ENCODE assay signal across 20 mouse cellular contexts in genomic region chr13:109533838-109534523, GRCm38 (mm10).
DNase-seq lines count a peak whose midpoint lies in the region; ATAC-seq and TF ChIP-seq lines count a peak whose summit lies in the region.
"Had no signal": no experiment of that assay in that cellular context is flagged by ENCODE, and none has a peak within 500 bp of the region (broad histone marks: within the 10 kb centered on the region; RNA-seq: fewer than 3 reads in every experiment).

No protein-coding gene starts in this region.

- no peaks in the 10 kb centered on the region for H3K9me3 ChIP-seq in forebrain, embryonic 14.5 days (replicated peaks; ENCODE audit: control insufficient read depth, low read length)
- no peaks in the 10 kb centered on the region for H3K9me3 ChIP-seq in forebrain, embryonic 10.5 days
- H3K9me3 ChIP-seq in hindbrain, embryonic 15.5 days, result no peaks in the 10 kb centered on the region
- no peaks in the 10 kb centered on the region for H3K9me3 ChIP-seq in midbrain, embryonic 16.5 days (replicated peaks; ENCODE audit: control insufficient read depth, low read length, poor library complexity, severe bottlenecking)
- H3K9me3 ChIP-seq in liver, postnatal 0 days (ENCODE audit: low read length), result no peaks in the 10 kb centered on the region
- H3K9me3 ChIP-seq: heart, embryonic 13.5 days; intestine, embryonic 15.5 days; kidney, embryonic 15.5 days; limb, embryonic 12.5 days; liver, embryonic 12.5 days had no signal

- no peak for TF ChIP-seq CTCF in brain, embryonic 14.5 days (IDR thresholded peaks at IDR 0.05; ENCODE audit: borderline replicate concordance, extremely low read depth, insufficient read depth, insufficient read length)
- no peak for TF ChIP-seq CTCF in liver, postnatal 0 days (IDR thresholded peaks at IDR 0.05; ENCODE audit: low read depth)

- H3K36me3 ChIP-seq in forebrain, embryonic 14.5 days (ENCODE audit: control insufficient read depth, insufficient read depth, low read length), result no peaks in the 10 kb centered on the region
- no peaks in the 10 kb centered on the region for H3K36me3 ChIP-seq in forebrain, embryonic 10.5 days (replicated peaks)
- no peaks in the 10 kb centered on the region for H3K36me3 ChIP-seq in hindbrain, embryonic 15.5 days
- no peaks in the 10 kb centered on the region for H3K36me3 ChIP-seq in midbrain, embryonic 16.5 days (ENCODE audit: control insufficient read depth, insufficient read depth, low read length)
- no peaks in the 10 kb centered on the region for H3K36me3 ChIP-seq in liver, postnatal 0 days (replicated peaks; ENCODE audit: insufficient read depth, low read length)
- H3K36me3 ChIP-seq: heart, embryonic 13.5 days; intestine, embryonic 15.5 days; kidney, embryonic 15.5 days; limb, embryonic 12.5 days; liver, embryonic 12.5 days had no signal

- 42% methylated on average over 3 of the region's 3 CpGs for WGBS in forebrain, embryonic 14.5 days
- WGBS in forebrain, embryonic 10.5 days, result 74% methylated on average over 3 of the region's 3 CpGs
- whole genome bisulfite sequencing in hindbrain, embryonic 15.5 days, result 33% methylated on average over 3 of the region's 3 CpGs
- WGBS in midbrain, embryonic 16.5 days, result 8% methylated on average over 3 of the region's 3 CpGs
- 75% methylated on average over 3 of the region's 3 CpGs for WGBS in liver, postnatal 0 days (ENCODE audit: insufficient replicate concordance)

- no peaks in the 10 kb centered on the region for H3K27me3 ChIP-seq in forebrain, embryonic 14.5 days (replicated peaks; ENCODE audit: control insufficient read depth, insufficient read depth, low read length)
- H3K27me3 ChIP-seq in forebrain, embryonic 10.5 days (ENCODE audit: poor library complexity, severe bottlenecking), result no peaks in the 10 kb centered on the region
- H3K27me3 ChIP-seq in hindbrain, embryonic 15.5 days, result no peaks in the 10 kb centered on the region
- no peaks in the 10 kb centered on the region for H3K27me3 ChIP-seq in midbrain, embryonic 16.5 days (ENCODE audit: control insufficient read depth, insufficient read depth, low read depth, low read length)
- no peaks in the 10 kb centered on the region for H3K27me3 ChIP-seq in liver, postnatal 0 days (ENCODE audit: insufficient read depth, low read length)
- H3K27me3 ChIP-seq: heart, embryonic 13.5 days; intestine, embryonic 15.5 days; kidney, embryonic 15.5 days; limb, embryonic 12.5 days; liver, embryonic 12.5 days had no signal

- no peak for TF ChIP-seq POLR2A in brain, embryonic 14.5 days (IDR thresholded peaks at IDR 0.05; ENCODE audit: borderline replicate concordance, extremely low read depth, insufficient read depth, insufficient read length, poor library complexity, severe bottlenecking)

- 0 out of 2 replicates have a peak, but pooled peaks cover 3% of the 10 kb centered on the region for H3K4me1 ChIP-seq in forebrain, embryonic 14.5 days (ENCODE audit: control insufficient read depth, insufficient read depth, low read length)
- H3K4me1 ChIP-seq in forebrain, embryonic 10.5 days, result peaks cover 15% of the 10 kb centered on the region; the same call in 1 of the 2 replicates
- H3K4me1 ChIP-seq in hindbrain, embryonic 15.5 days (replicated peaks), result peaks cover 27% of the 10 kb centered on the region
- peaks cover 31% of the 10 kb centered on the region for H3K4me1 ChIP-seq in midbrain, embryonic 16.5 days (ENCODE audit: control insufficient read depth, insufficient read depth, low read length)
- no peaks in the 10 kb centered on the region for H3K4me1 ChIP-seq in liver, postnatal 0 days (ENCODE audit: insufficient read depth)
- H3K4me1 ChIP-seq: heart, embryonic 13.5 days; intestine, embryonic 15.5 days; kidney, embryonic 15.5 days; limb, embryonic 12.5 days; liver, embryonic 12.5 days had no signal

- H3K4me2 ChIP-seq in forebrain, embryonic 14.5 days (ENCODE audit: low read length), result no peak overlapping the region
- H3K4me2 ChIP-seq in hindbrain, embryonic 15.5 days, result no peak overlapping the region
- 0 out of 2 replicates have a peak overlapping the region, but pooled peaks have one; percentile 25 for H3K4me2 ChIP-seq in midbrain, embryonic 16.5 days (ENCODE audit: low read length)
- H3K4me2 ChIP-seq in liver, postnatal 0 days (ENCODE audit: low read depth, low read length), result no peak overlapping the region
- H3K4me2 ChIP-seq: heart, embryonic 13.5 days; intestine, embryonic 15.5 days; kidney, embryonic 15.5 days; limb, embryonic 12.5 days; liver, embryonic 12.5 days; lung, embryonic 14.5 days had no signal

- no peak for TF ChIP-seq EP300 in liver, postnatal 0 days (IDR thresholded peaks at IDR 0.05; ENCODE audit: low read depth)

- H3K9ac ChIP-seq in forebrain, embryonic 14.5 days (ENCODE audit: low read length), result no peak overlapping the region
- no peak overlapping the region for H3K9ac ChIP-seq in hindbrain, embryonic 15.5 days
- H3K9ac ChIP-seq in midbrain, embryonic 16.5 days (ENCODE audit: low read depth, low read length), result no peak overlapping the region
- no peak overlapping the region for H3K9ac ChIP-seq in liver, postnatal 0 days (replicated peaks)
- H3K9ac ChIP-seq: heart, embryonic 13.5 days; intestine, embryonic 15.5 days; kidney, embryonic 15.5 days; limb, embryonic 12.5 days; liver, embryonic 12.5 days; lung, embryonic 14.5 days had no signal

- DNase-seq in forebrain, embryonic 14.5 days (ENCODE audit: low spot score), result peak; percentile 77
- DNase-seq in forebrain, embryonic 10.5 days (ENCODE audit: extremely low spot score, low spot score), result no peak
- DNase-seq in brain, embryonic 14.5 days (ENCODE audit: low read depth), result peak; percentile 89
- no peak for DNase-seq in liver, postnatal 0 days
- no peak for DNase-seq in heart, postnatal 10 days
- DNase-seq: cerebellum, adult 9-11 months; embryo, embryonic 11 days; heart, adult 18-20 months; heart, postnatal 36 days; lung, embryonic 14.5 days; lung, postnatal 36 days; thymus, postnatal 25 days had no signal

- no peak overlapping the region for H3K4me3 ChIP-seq in forebrain, embryonic 14.5 days (ENCODE audit: low read depth, low read length)
- no peak overlapping the region for H3K4me3 ChIP-seq in forebrain, embryonic 10.5 days
- H3K4me3 ChIP-seq in hindbrain, embryonic 15.5 days, result no peak overlapping the region
- H3K4me3 ChIP-seq in midbrain, embryonic 16.5 days (ENCODE audit: low read depth, low read length), result no peak overlapping the region
- no peak overlapping the region for H3K4me3 ChIP-seq in liver, postnatal 0 days (ENCODE audit: low read depth, low read length)
- H3K4me3 ChIP-seq: heart, embryonic 13.5 days; intestine, embryonic 15.5 days; kidney, embryonic 15.5 days; limb, embryonic 12.5 days; liver, embryonic 12.5 days had no signal

- ATAC-seq in forebrain, embryonic 14.5 days, result peak; percentile 84
- ATAC-seq in hindbrain, embryonic 15.5 days (ENCODE audit: low FRiP score, low read depth), result peak; percentile 71
- ATAC-seq in midbrain, embryonic 16.5 days, result peak; percentile 76
- ATAC-seq in liver, postnatal 0 days, result no peak
- no peak for ATAC-seq in granulocyte monocyte progenitor cell, adult 5-6 weeks (replicated peaks; ENCODE audit: poor library complexity, severe bottlenecking)
- ATAC-seq: intestine, embryonic 15.5 days; liver, embryonic 12.5 days had no signal

- H3K27ac ChIP-seq in forebrain, embryonic 14.5 days (ENCODE audit: low read depth, low read length), result peak overlapping the region; percentile 65
- H3K27ac ChIP-seq in forebrain, embryonic 10.5 days, result no peak overlapping the region
- peak overlapping the region; percentile 72 for H3K27ac ChIP-seq in hindbrain, embryonic 15.5 days (replicated peaks)
- H3K27ac ChIP-seq in midbrain, embryonic 16.5 days (ENCODE audit: low read length), result peak overlapping the region; percentile 79
- no peak overlapping the region for H3K27ac ChIP-seq in liver, postnatal 0 days (ENCODE audit: low read depth)
- H3K27ac ChIP-seq: heart, embryonic 13.5 days; intestine, embryonic 15.5 days; kidney, embryonic 15.5 days; limb, embryonic 12.5 days; liver, embryonic 12.5 days had no signal

- intact Hi-C loops in heart, postnatal 10 days (cut with DNase I), result no loop called here

Comparison
In these comparisons a context has a peak if more than half of its experiments do, and no peak if none do; other contexts are left out.
1. DNase-seq: peak in forebrain, embryonic 14.5 days (single experiment) and brain, embryonic 14.5 days (single experiment); none in forebrain, embryonic 10.5 days (single experiment), liver, postnatal 0 days (single experiment) and heart, postnatal 10 days (0 of 2).
2. H3K27ac ChIP-seq: peak in forebrain, embryonic 14.5 days (single experiment), hindbrain, embryonic 15.5 days (single experiment) and midbrain, embryonic 16.5 days (single experiment); none in forebrain, embryonic 10.5 days (single experiment) and liver, postnatal 0 days (single experiment).
3. ATAC-seq: peak in forebrain, embryonic 14.5 days (single experiment), hindbrain, embryonic 15.5 days (single experiment) and midbrain, embryonic 16.5 days (single experiment); none in liver, postnatal 0 days (single experiment) and granulocyte monocyte progenitor cell, adult 5-6 weeks (single experiment).